Mouse (Mus musculus): Measurements from ENCODE around the gene Galr2. TPM values are rescaled to one million over a fixed set of nuclear protein-coding genes. Genes with fewer than 3 reads are reported as not detected.

Galr2 gene
- total and polyA plus RNA-seq, 2 experiments from 2014 or later, result 0.54 TPM; not detected in 1

- H3K9ac ChIP-seq (replicated peaks; ENCODE audit: low read length, poor library complexity, severe bottlenecking), result peak within 1 kb of the TSS; percentile 75
- ATAC-seq (ENCODE audit: low FRiP score) (0 out of 2 replicates have a peak, but pooled peaks have one; percentile 36), DNase-seq (ENCODE audit: low spot score) (no peak)
- peak within 1 kb of the TSS; percentile 59 for H3K27ac ChIP-seq (ENCODE audit: low read depth, low read length)
- no peaks in the 10 kb centered on the region for H3K9me3 ChIP-seq (ENCODE audit: low read length)
- H3K4me1 ChIP-seq (ENCODE audit: insufficient read depth, low read length), result 0 out of 2 replicates have a peak, but pooled peaks cover 5% of the 10 kb centered on the region
- 84% methylated on average over 10 of the region's 10 CpGs for WGBS
- H3K36me3 ChIP-seq (ENCODE audit: insufficient read depth, low read length), result peaks cover 26% of the 10 kb centered on the region
- H3K4me2 ChIP-seq (ENCODE audit: low read depth, low read length, poor library complexity, severe bottlenecking), result peak within 1 kb of the TSS; percentile 79
- TF ChIP-seq CTCF (IDR thresholded peaks at IDR 0.05), result no peak
- peak within 1 kb of the TSS; percentile 72 for H3K4me3 ChIP-seq (ENCODE audit: low read depth, low read length)
- H3K27me3 ChIP-seq (ENCODE audit: insufficient read depth, low read length), result no peaks in the 10 kb centered on the region
Measured at GRCm38 (mm10) chr11:116307019-116307725, 26.4 kb downstream of the Galr2 start, which contains the start of gene Exoc7. Gene Exoc7 (minus strand): TSS chr11:116307233.

GRCm38 (mm10) chr11:116307762-116308531 is 27.2 kb downstream of the Galr2 start:
- 92% methylated on average over 12 of the region's 12 CpGs for WGBS

GRCm38 (mm10) chr11:116309601-116310000 is 28.9 kb downstream of the Galr2 start:
- Histone ChIP-seq H3K36me3 (ENCODE audit: insufficient read depth, low read length) (peaks cover 3% of the 10 kb centered on the region), H3K4me3 (ENCODE audit: low read depth, low read length) (no peak overlapping the region), H3K4me2 (ENCODE audit: low read depth, low read length, poor library complexity, severe bottlenecking) (no peak overlapping the region), H3K27ac (ENCODE audit: low read depth, low read length) (no peak overlapping the region), H3K9me3 (ENCODE audit: low read length) (no peaks in the 10 kb centered on the region), H3K27me3 (ENCODE audit: insufficient read depth, low read length) (no peaks in the 10 kb centered on the region), H3K9ac (replicated peaks; ENCODE audit: low read length, poor library complexity, severe bottlenecking) (no peak overlapping the region), H3K4me1 (ENCODE audit: insufficient read depth, low read length) (0 out of 2 replicates have a peak, but pooled peaks cover 5% of the 10 kb centered on the region)
- TF ChIP-seq CTCF (IDR thresholded peaks at IDR 0.05), result no peak
- WGBS, result 78% methylated on average over 3 of the region's 3 CpGs
- DNase-seq (ENCODE audit: low spot score) (no peak), ATAC-seq (ENCODE audit: low FRiP score) (no peak)

More at GRCm38 (mm10) chr11:116307762-116308531, 27.2 kb downstream of the Galr2 start:
- no peak for ATAC-seq (ENCODE audit: low FRiP score)
- Histone ChIP-seq H3K4me1 (ENCODE audit: insufficient read depth, low read length) (0 out of 2 replicates have a peak, but pooled peaks cover 5% of the 10 kb centered on the region), H3K4me3 (ENCODE audit: low read depth, low read length) (no peak overlapping the region), H3K36me3 (ENCODE audit: insufficient read depth, low read length) (peaks cover 19% of the 10 kb centered on the region), H3K27ac (ENCODE audit: low read depth, low read length) (no peak overlapping the region), H3K4me2 (ENCODE audit: low read depth, low read length, poor library complexity, severe bottlenecking) (no peak overlapping the region), H3K9ac (replicated peaks; ENCODE audit: low read length, poor library complexity, severe bottlenecking) (no peak overlapping the region), H3K9me3 (ENCODE audit: low read length) (no peaks in the 10 kb centered on the region), H3K27me3 (ENCODE audit: insufficient read depth, low read length) (no peaks in the 10 kb centered on the region)
- TF ChIP-seq CTCF (IDR thresholded peaks at IDR 0.05), result no peak
- DNase-seq (ENCODE audit: low spot score), result no peak

- Histone ChIP-seq H3K9me3 (ENCODE audit: low read length) (no peaks in the 10 kb centered on the region), H3K27ac (ENCODE audit: low read depth, low read length) (no peak overlapping the region), H3K4me3 (ENCODE audit: low read depth, low read length) (no peak overlapping the region), H3K4me1 (ENCODE audit: insufficient read depth, low read length) (no peaks in the 10 kb centered on the region), H3K36me3 (ENCODE audit: insufficient read depth, low read length) (no peaks in the 10 kb centered on the region), H3K9ac (replicated peaks; ENCODE audit: low read length, poor library complexity, severe bottlenecking) (no peak overlapping the region), H3K27me3 (ENCODE audit: insufficient read depth, low read length) (no peaks in the 10 kb centered on the region), H3K4me2 (ENCODE audit: low read depth, low read length, poor library complexity, severe bottlenecking) (no peak overlapping the region)
- TF ChIP-seq CTCF (IDR thresholded peaks at IDR 0.05), result no peak
- DNase-seq (ENCODE audit: low spot score) (peak; percentile 68), ATAC-seq (ENCODE audit: low FRiP score) (no peak)
- WGBS, result 48% methylated on average over 8 of the region's 8 CpGs
Measured at GRCm38 (mm10) chr11:116311169-116311568, 30.4 kb downstream of the Galr2 start.

- H3K9me3 ChIP-seq (ENCODE audit: low read length), result no peaks in the 10 kb centered on the region
- DNase-seq (ENCODE audit: low spot score), result no peak
- H3K4me1 ChIP-seq (ENCODE audit: insufficient read depth, low read length), result no peaks in the 10 kb centered on the region
- no peak overlapping the region for H3K4me2 ChIP-seq (ENCODE audit: low read depth, low read length, poor library complexity, severe bottlenecking)
- no peak for TF ChIP-seq CTCF (IDR thresholded peaks at IDR 0.05)
- whole genome bisulfite sequencing, result 60% methylated on average over 8 of the region's 8 CpGs
- no peaks in the 10 kb centered on the region for H3K36me3 ChIP-seq (ENCODE audit: insufficient read depth, low read length)
- H3K4me3 ChIP-seq (ENCODE audit: low read depth, low read length), result no peak overlapping the region
- H3K9ac ChIP-seq (replicated peaks; ENCODE audit: low read length, poor library complexity, severe bottlenecking), result no peak overlapping the region
- H3K27ac ChIP-seq (ENCODE audit: low read depth, low read length), result no peak overlapping the region
- H3K27me3 ChIP-seq (ENCODE audit: insufficient read depth, low read length), result no peaks in the 10 kb centered on the region
- ATAC-seq (ENCODE audit: low FRiP score), result no peak
Measured at GRCm38 (mm10) chr11:116312359-116312758, 31.6 kb downstream of the Galr2 start.

All from midbrain, postnatal 0 days (tissue).